Mouse (Mus musculus): Measurements from ENCODE around the gene Dnm2. TPM values are rescaled to one million over a fixed set of nuclear protein-coding genes. Genes with fewer than 3 reads are reported as not detected.

The Dnm2 gene
- polyA plus RNA-seq, 1 experiment: 129 TPM

DNA sequence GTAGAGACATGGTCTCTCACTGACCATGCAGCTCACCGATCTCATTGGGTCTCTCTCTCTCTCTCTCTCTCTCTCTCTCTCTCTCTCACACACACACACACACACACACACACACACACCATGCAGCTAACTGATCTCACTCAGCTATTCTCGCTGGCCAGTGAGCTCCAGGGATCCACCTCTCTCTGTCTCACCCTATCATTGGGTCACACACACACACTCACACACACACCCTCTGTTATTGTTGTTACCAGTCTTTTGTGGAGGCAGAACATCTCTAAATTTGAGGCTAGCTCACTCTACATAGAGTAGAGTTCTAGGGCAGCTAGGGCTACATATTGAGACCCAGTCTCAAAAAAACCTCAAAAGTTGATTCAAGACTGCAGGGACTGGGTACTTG lies 1.8 kb downstream of the Dnm2 start:
- peak overlapping the region; percentile 76 for H3K27ac ChIP-seq (ENCODE audit: insufficient read depth, low read depth, low read length)
- TF ChIP-seq POLR2A (IDR thresholded peaks at IDR 0.05; ENCODE audit: borderline replicate concordance, low read depth, low read length): no peak
- TF ChIP-seq CTCF (IDR thresholded peaks at IDR 0.05; ENCODE audit: low read depth, low read length): no peak
- H3K4me1 ChIP-seq (ENCODE audit: control insufficient read depth, insufficient read depth, low read length): peaks cover 49% of the 10 kb centered on the region
- peak overlapping the region; percentile 90 for H3K4me3 ChIP-seq (ENCODE audit: insufficient read depth, low read length)

DNA sequence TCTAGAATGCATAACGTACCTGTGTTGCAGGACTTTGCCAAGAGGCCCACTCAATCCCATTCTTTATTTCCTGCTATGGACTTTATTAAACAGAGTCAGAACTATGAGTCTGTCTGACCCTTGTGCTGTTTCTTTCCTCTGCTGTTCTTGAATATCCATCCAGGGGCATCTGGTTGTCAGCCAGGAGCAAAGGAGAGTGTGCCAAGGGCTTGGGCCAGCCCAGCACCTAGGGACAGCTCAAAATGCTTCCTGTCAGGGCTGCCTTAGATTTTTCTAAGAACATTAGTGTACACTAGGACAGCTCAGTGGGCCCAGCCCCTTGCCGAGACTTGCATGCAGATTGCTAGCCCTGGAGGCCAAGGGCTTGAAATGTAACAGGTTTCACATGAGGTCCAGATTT lies 3.1 kb downstream of the Dnm2 start:
- H3K27ac ChIP-seq (ENCODE audit: insufficient read depth, low read depth, low read length): no peak overlapping the region
- peaks cover 51% of the 10 kb centered on the region for H3K4me1 ChIP-seq (ENCODE audit: control insufficient read depth, insufficient read depth, low read length)
- no peak for TF ChIP-seq POLR2A (IDR thresholded peaks at IDR 0.05; ENCODE audit: borderline replicate concordance, low read depth, low read length)
- H3K4me3 ChIP-seq (ENCODE audit: insufficient read depth, low read length): no peak overlapping the region

DNA sequence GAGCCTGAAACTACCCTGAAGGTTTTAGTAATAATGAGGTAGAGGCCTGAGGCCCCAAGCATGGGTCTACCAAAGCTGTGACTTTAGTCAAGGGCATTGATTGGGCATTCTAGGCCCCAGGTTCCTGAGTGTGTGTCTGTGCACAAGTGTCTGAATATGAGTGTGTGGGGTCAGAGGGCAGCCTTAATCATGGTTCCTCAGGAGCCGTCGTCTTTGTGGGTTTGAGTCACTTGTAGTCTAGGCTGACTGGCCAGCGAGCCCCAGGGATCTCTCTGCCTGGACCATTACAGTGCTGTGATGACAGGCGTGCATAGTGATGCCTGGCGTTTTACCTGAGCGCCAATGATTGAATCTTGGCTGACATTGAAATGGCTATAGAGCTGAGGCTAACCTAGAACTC lies 3.5 kb downstream of the Dnm2 start:
- H3K4me1 ChIP-seq (ENCODE audit: control insufficient read depth, insufficient read depth, low read length): peaks cover 53% of the 10 kb centered on the region
- no peak for TF ChIP-seq POLR2A (IDR thresholded peaks at IDR 0.05; ENCODE audit: borderline replicate concordance, low read depth, low read length)
- TF ChIP-seq CTCF (IDR thresholded peaks at IDR 0.05; ENCODE audit: low read depth, low read length): no peak

DNA sequence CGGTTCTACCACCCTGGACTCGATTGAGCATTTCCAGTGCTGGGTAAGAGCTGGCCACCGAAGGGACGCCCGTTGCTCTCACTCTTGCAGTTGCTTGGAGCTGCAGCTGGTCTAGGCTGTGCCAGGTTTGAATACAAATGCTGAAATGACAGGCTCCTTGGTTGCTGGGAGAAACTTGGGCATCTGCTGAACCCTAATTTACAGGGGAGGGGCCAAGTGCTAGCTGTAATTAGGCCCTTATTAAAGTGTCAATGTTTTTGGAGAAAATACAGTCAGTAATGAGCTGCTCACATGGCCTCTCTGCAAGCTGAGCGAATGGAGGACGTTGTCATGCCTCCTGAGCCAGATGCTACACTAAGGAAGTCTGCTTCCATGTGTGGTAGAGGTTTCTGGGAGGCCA lies 6.0 kb downstream of the Dnm2 start:
- peak overlapping the region; percentile 52 for H3K27ac ChIP-seq (ENCODE audit: insufficient read depth, low read depth, low read length)
- 0 out of 2 replicates have a peak overlapping the region, but pooled peaks have one; percentile 5 for H3K4me3 ChIP-seq (ENCODE audit: insufficient read depth, low read length)
- no peak for TF ChIP-seq POLR2A (IDR thresholded peaks at IDR 0.05; ENCODE audit: borderline replicate concordance, low read depth, low read length)
- TF ChIP-seq CTCF (IDR thresholded peaks at IDR 0.05; ENCODE audit: low read depth, low read length): no peak
- peaks cover 54% of the 10 kb centered on the region for H3K4me1 ChIP-seq (ENCODE audit: control insufficient read depth, insufficient read depth, low read length)

More for the DNA sequence above, 3.5 kb downstream of the Dnm2 start:
- H3K4me3 ChIP-seq (ENCODE audit: insufficient read depth, low read length): no peak overlapping the region
- no peak overlapping the region for H3K27ac ChIP-seq (ENCODE audit: insufficient read depth, low read depth, low read length)

DNA sequence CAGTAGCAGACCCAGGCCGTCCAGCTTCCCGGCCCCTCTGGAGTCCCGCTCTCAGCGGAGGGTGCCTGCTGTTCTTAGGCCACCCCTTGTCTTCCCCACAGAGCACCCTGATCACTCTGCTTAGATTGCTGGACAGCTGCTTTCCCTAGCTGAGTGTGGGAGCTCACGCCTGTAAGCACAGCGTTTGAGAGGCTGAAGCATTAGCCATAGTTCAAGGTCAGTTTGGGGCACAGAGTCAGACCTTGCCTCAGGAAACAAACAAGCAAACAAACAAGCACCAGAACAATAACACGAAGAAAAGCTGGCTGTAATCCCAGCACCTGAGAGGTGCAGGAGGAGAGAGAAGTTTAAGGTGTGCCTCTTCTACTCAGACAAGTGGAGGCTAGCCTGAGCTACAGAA lies 7.4 kb downstream of the Dnm2 start:
- no peak overlapping the region for H3K27ac ChIP-seq (ENCODE audit: insufficient read depth, low read depth, low read length)
- peaks cover 56% of the 10 kb centered on the region for H3K4me1 ChIP-seq (ENCODE audit: control insufficient read depth, insufficient read depth, low read length)
- no peak overlapping the region for H3K4me3 ChIP-seq (ENCODE audit: insufficient read depth, low read length)
- TF ChIP-seq POLR2A (IDR thresholded peaks at IDR 0.05; ENCODE audit: borderline replicate concordance, low read depth, low read length) (no peak), CTCF (IDR thresholded peaks at IDR 0.05; ENCODE audit: low read depth, low read length) (no peak)

DNA sequence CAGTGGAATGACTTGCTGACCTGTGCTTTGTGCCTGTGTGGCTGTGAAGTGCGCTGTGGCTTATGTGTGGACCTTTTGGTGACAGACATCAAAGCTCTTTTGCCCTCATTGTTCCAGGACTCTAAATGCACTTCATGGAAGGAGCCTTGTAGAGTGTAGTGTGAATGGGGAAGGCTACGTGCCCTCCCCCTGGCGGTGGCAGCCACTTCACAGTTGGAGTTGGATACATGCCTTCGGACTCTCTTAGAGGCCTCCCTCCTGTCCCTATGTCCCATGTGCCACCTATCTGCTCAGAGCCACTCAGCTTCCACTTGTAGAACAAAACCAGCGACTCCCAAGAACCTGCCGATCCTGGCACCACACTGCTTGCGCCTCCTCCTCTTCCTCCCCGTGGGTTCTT lies 9.1 kb downstream of the Dnm2 start:
- no peak for TF ChIP-seq POLR2A (IDR thresholded peaks at IDR 0.05; ENCODE audit: borderline replicate concordance, low read depth, low read length)
- no peak for TF ChIP-seq CTCF (IDR thresholded peaks at IDR 0.05; ENCODE audit: low read depth, low read length)
- H3K4me1 ChIP-seq (ENCODE audit: control insufficient read depth, insufficient read depth, low read length): peaks cover 60% of the 10 kb centered on the region

DNA sequence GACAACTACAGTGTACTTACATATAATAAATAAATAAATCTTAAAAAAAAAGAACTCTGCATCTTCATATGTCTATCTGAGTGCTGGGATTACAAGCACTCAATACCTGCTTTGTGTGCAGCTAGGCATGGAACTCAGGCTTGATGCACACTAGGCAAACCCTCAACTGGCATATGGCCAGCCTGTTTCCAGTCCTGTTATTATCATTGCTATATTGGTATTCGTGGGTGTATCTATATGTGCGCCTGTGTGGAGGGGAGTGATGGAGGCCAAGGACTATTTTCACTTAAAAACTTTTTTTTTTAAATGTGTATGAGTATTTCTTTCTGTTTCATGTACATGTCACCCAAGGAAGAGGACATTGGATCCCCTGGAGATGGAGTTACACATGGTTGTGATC lies 9.7 kb downstream of the Dnm2 start:
- Histone ChIP-seq H3K4me1 (ENCODE audit: control insufficient read depth, insufficient read depth, low read length) (peaks cover 63% of the 10 kb centered on the region), H3K27ac (ENCODE audit: insufficient read depth, low read depth, low read length) (no peak overlapping the region), H3K4me3 (ENCODE audit: insufficient read depth, low read length) (no peak overlapping the region)
- TF ChIP-seq POLR2A (IDR thresholded peaks at IDR 0.05; ENCODE audit: borderline replicate concordance, low read depth, low read length): no peak
- TF ChIP-seq CTCF (IDR thresholded peaks at IDR 0.05; ENCODE audit: low read depth, low read length): no peak

More for the DNA sequence above, 9.1 kb downstream of the Dnm2 start:
- Histone ChIP-seq H3K4me3 (ENCODE audit: insufficient read depth, low read length) (no peak overlapping the region), H3K27ac (ENCODE audit: insufficient read depth, low read depth, low read length) (no peak overlapping the region)

DNA sequence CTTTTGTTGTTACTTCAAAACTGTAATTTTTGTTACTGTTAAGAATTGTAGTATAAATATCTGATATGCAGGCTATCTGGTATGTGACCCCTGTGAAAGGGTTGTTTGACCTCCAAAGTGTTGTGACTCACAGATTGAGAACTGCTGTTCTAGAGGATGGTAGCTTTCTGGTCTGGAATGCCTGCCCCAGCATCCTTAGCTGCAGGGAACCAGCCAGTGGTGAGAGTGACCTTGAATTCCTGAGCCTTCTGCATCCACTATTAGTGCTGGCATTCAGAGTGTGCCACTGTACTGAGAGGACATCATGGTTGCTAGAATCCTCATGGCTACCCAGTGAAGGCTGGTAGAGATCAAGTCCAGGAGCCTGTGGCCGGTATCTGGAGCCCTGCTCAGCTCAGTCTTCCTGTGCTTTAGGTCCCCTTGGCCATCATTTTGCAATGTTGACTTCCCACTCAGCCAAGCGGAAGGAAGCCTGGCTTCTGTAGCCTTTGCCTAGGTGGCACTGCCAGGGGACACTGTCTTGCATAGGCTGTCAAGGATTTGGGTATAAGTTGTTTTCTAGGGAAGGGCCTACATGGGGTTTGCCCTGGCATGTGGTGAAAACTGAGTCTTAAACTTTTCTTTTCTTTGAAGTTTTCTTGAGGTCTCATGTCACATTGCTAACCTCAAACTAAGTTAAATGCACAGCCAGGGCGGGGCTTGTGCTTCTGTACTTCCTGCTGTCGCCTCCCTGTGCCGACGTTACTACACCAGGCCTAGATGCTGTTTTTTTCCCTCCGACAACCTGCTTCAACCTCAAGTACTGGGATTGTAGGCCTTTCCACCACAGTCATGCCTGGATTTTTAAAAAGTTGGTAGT lies 11.3 kb downstream of the Dnm2 start:
- H3K27ac ChIP-seq (ENCODE audit: insufficient read depth, low read depth, low read length): peak overlapping the region; percentile 63
- H3K4me1 ChIP-seq (ENCODE audit: control insufficient read depth, insufficient read depth, low read length): peaks cover 57% of the 10 kb centered on the region
- H3K4me3 ChIP-seq (ENCODE audit: insufficient read depth, low read length): no peak overlapping the region
- TF ChIP-seq POLR2A (IDR thresholded peaks at IDR 0.05; ENCODE audit: borderline replicate concordance, low read depth, low read length) (no peak), CTCF (IDR thresholded peaks at IDR 0.05; ENCODE audit: low read depth, low read length) (no peak)

DNA sequence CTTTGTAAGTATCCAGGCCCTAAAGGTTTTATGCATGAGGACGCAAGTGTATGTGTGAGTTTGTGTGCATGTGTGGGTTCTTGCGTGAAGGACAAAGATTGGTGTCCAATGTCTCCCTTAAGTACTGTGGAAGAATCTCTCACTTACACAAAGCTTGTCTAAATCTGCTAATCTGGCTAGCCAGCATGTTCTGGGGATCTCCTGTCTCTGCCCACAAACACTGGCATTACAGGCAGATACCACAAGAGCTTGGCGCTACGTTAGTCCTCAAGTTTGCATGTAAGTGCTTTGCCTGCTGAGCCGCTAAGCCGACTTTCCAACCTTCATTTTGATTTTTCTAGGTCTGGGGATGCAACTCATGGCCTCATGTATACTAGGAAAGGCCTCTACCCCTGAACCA lies 12.9 kb downstream of the Dnm2 start:
- H3K27ac ChIP-seq (ENCODE audit: insufficient read depth, low read depth, low read length): no peak overlapping the region
- TF ChIP-seq POLR2A (IDR thresholded peaks at IDR 0.05; ENCODE audit: borderline replicate concordance, low read depth, low read length): no peak
- no peak for TF ChIP-seq CTCF (IDR thresholded peaks at IDR 0.05; ENCODE audit: low read depth, low read length)
- H3K4me3 ChIP-seq (ENCODE audit: insufficient read depth, low read length): no peak overlapping the region
- peaks cover 51% of the 10 kb centered on the region for H3K4me1 ChIP-seq (ENCODE audit: control insufficient read depth, insufficient read depth, low read length)

DNA sequence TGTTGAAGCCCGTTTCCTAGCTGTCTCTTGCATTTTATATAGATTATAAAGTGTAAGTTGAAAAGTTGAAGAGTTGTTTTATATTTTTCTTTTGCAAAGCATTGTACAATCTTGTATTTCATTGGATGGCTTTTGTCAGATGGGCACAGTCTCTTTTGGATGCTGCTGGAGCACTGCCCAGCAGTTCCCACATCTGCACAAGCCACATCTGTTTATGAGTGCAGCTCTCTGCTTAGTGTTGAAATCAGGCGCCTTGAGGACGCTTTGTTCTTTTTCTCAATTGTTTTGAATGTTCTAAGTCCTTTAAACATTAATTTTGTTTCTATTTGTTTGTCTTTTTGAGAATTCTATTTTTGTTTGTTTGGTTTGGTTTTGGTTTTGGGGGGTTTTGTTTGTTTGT lies 13.5 kb downstream of the Dnm2 start:
- Histone ChIP-seq H3K4me3 (ENCODE audit: insufficient read depth, low read length) (no peak overlapping the region), H3K27ac (ENCODE audit: insufficient read depth, low read depth, low read length) (no peak overlapping the region), H3K4me1 (ENCODE audit: control insufficient read depth, insufficient read depth, low read length) (peaks cover 49% of the 10 kb centered on the region)
- TF ChIP-seq POLR2A (IDR thresholded peaks at IDR 0.05; ENCODE audit: borderline replicate concordance, low read depth, low read length) (no peak), CTCF (IDR thresholded peaks at IDR 0.05; ENCODE audit: low read depth, low read length) (no peak)
